Mouse (Mus musculus) liver, embryonic 14.5 days (tissue): Measurements from ENCODE around the gene 2610301B20Rik. TPM values are rescaled to one million over a fixed set of nuclear protein-coding genes. Genes with fewer than 3 reads are reported as not detected.
A peak's percentile ranks its signal among the peaks of the same experiment; 100 is the strongest.
"Not testable (repeated sequence)": the region's sequence is repeated elsewhere in the genome, so short reads cannot be mapped to it uniquely, and the experiment has no call there.

Experiments used
- ATAC-seq: fragments of 200-750 bp; cut with Nextera tagmentation; 2 replicates; pipeline ENCODE4 v1.8.0; 2017; ENCODE audit warnings: moderate number of reproducible peaks, mild to moderate bottlenecking, moderate library complexity; ENCODE audit not compliant: insufficient read depth
- DNase-seq, 3 experiments: peaks; one replicate each; pipeline ENCODE4 v3.0.0-alpha.2; 2012 to 2013; ENCODE audit warnings: low read depth in 3 of 3, low spot score in 3 of 3
- H3K27ac ChIP-seq: fragments of 300-500 bp; sonication (generic); 2 replicates; pipeline ENCODE4 v1.5.1; 2014; ENCODE audit warnings: moderate library complexity, mild to moderate bottlenecking, control low read depth, inconsistent platforms
- H3K27me3 ChIP-seq: fragments of 300-500 bp; sonication (generic); 2 replicates; pipeline ENCODE4 v1.6.1; 2014; ENCODE audit warnings: mild to moderate bottlenecking, low read length, moderate library complexity; ENCODE audit not compliant: control insufficient read depth, insufficient read depth
- H3K36me3 ChIP-seq: fragments of 300-500 bp; sonication (generic); replicated peaks from 2 replicates; pipeline ENCODE4 v1.6.1; 2014; ENCODE audit warnings: low read depth; ENCODE audit not compliant: control insufficient read depth, insufficient read depth
- H3K4me1 ChIP-seq, 2 experiments: fragments of 200-500 bp in 1 of 2; fragments of 300-500 bp in 1 of 2; sonication (generic) in 1 of 2; replicated peaks; 2 replicates each; pipeline ENCODE4 v1.6.1; 2012 to 2014; ENCODE audit warnings: antibody characterized with exemption in 1 of 2, inconsistent platforms in 1 of 2, low read length in 1 of 2; ENCODE audit not compliant: control insufficient read depth in 2 of 2, insufficient read depth in 2 of 2
- H3K4me2 ChIP-seq: fragments of 300-500 bp; sonication (generic); 2 replicates; pipeline ENCODE4 v1.6.1; 2014; ENCODE audit warnings: low read depth, mild to moderate bottlenecking, control low read depth, moderate library complexity
- H3K4me3 ChIP-seq, 2 experiments: fragments of 200-500 bp in 1 of 2; fragments of 300-500 bp in 1 of 2; sonication (generic) in 1 of 2; 2 replicates each; pipeline ENCODE4 v1.5.1; 2012 to 2014; ENCODE audit warnings: low read depth in 2 of 2, low read length in 2 of 2, mild to moderate bottlenecking in 2 of 2, control low read depth in 1 of 2, inconsistent platforms in 1 of 2, moderate library complexity in 1 of 2; ENCODE audit not compliant: insufficient read depth in 1 of 2
- H3K9ac ChIP-seq: fragments of 300-500 bp; sonication (generic); replicated peaks from 2 replicates; pipeline ENCODE4 v1.6.1; 2014; ENCODE audit warnings: mild to moderate bottlenecking, control low read depth, moderate library complexity
- H3K9me3 ChIP-seq: fragments of 300-500 bp; sonication (generic); 2 replicates; pipeline ENCODE4 v1.6.1; 2016; ENCODE audit warnings: low read length, mixed read lengths; ENCODE audit not compliant: control insufficient read depth
- CTCF ChIP-seq: IDR thresholded peaks from 2 replicates; pipeline ENCODE4 v1.5.1; 2016; ENCODE audit warnings: antibody characterized with exemption, low read depth, control low read depth
- EP300 ChIP-seq: IDR thresholded peaks from 2 replicates; pipeline ENCODE4 v1.6.1; 2016; ENCODE audit warnings: antibody characterized with exemption, low read depth
- WGBS: fragments of 180-500 bp; shearing (Covaris S2); extraction: QIAGEN DNeasy Blood & Tissue Kit; methylation state at CpG from one replicate; pipeline ENCODE4 v1.1.7; 2014; ENCODE audit not compliant: insufficient replicate concordance; 5-methylcytosine and 5-hydroxymethylcytosine counted together
- polyA plus RNA-seq, 2 experiments: library from polyadenylated mRNA; depleted of rRNA in 1 of 2; stranded (reverse) in 1 of 2; unstranded in 1 of 2; fragments of >200 nt; fragmentation: Nextera tagmentation in 1 of 2; extraction: Ambion mirVana in 1 of 2; gene quantifications; 2 replicates each; pipeline versions ENCODE4 v1.2.1 to v1.2.3; 2012 to 2014

The 2610301B20Rik gene
- polyA plus RNA-seq, 2 experiments: 6.2 to 10.0 TPM

DNA sequence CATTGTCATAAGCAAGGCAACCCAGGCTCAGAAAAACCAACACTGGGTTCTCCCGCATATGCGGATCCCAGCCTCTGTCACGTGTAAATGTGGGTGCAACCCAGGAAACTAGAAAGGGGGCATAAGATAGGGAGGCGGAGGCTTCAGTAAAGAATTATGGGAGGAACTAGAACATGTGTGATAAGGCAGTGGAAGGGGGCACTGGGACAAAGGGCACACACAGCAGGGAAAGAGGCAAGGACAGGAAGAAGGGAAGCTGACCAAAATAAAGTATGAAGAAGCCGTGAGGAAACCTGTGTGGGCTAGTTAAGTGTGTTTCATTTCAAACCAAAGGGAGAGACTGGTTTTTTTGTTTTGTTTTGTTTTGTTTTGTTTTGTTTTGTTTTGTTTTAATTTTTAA, 23.3 kb upstream of the 2610301B20Rik start:
- H3K27me3 ChIP-seq: no peaks in the 10 kb centered on the region
- H3K27ac ChIP-seq: no peak overlapping the region
- WGBS: 29% methylated on average over 5 of the region's 5 CpGs
- no peak for ATAC-seq
- no peaks in the 10 kb centered on the region for H3K9me3 ChIP-seq
- no peak overlapping the region for H3K4me3 ChIP-seq
- no peaks in the 10 kb centered on the region for H3K36me3 ChIP-seq
- no peak for DNase-seq
- no peaks in the 10 kb centered on the region for H3K4me1 ChIP-seq
- H3K4me2 ChIP-seq: no peak overlapping the region
- no peak for TF ChIP-seq CTCF
- TF ChIP-seq EP300: no peak
- H3K9ac ChIP-seq: no peak overlapping the region

DNA sequence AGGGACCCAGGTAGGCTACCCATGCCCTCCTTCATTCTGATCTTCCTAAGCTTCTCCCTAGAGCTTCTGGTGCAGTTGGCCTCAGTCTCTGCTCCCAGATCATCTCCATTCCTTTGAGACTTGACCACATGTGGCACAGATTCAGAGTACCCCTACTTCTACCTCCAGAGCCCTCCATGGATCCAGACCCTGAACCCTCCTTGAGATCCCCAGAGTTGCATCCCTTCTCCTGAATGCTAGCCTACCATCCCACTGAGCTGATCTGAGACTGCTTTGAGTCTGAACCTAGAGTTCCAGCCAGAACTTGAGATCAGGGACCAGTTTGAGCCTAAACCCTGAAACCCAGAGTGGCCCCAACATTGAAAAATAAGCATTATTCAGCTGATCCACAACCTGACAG, 15.1 kb upstream of the 2610301B20Rik start:
- Histone ChIP-seq H3K9me3 (no peaks in the 10 kb centered on the region), H3K36me3 (no peaks in the 10 kb centered on the region), H3K9ac (no peak overlapping the region), H3K27ac (no peak overlapping the region), H3K27me3 (no peaks in the 10 kb centered on the region), H3K4me2 (no peak overlapping the region), H3K4me3 (no peak overlapping the region), H3K4me1 (no peaks in the 10 kb centered on the region)
- ATAC-seq: no peak
- TF ChIP-seq EP300 (no peak), CTCF (no peak)
- no peak for DNase-seq

DNA sequence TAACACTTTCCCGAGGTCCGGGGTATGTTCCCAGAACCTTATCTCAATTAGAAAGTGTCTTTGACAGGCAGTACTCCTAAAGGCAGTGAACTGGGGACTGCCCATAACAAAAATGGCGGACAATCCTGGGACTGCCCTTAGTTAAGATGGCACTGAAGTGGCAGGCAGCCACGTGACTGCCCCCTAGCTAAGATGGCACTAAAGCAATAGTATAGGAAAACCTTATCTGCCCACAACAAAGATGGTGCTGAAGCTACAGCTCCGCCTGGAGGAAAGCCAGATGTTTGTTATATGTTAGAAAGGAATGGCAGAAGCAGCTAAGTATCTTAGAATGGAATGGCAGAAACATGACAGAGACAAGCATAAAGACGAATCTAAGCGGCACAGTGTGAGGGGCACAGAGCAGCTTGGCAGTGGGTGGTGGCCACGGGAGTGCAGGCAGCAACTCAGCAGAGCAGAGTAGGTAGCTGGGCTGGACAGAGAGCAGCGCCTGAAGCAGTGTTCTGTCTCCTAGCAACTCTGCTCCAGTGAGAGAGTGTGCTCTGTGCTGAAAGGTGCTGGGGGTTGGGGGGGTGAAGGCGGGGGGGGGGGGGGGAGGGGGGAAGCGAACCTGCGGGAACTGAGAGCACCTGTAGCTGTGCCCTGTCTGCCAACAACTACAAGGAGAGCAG, 14.3 kb upstream of the 2610301B20Rik start:
- 45% methylated on average over 10 of the region's 12 CpGs for WGBS
- no peak overlapping the region for H3K4me3 ChIP-seq
- H3K27me3 ChIP-seq: no peaks in the 10 kb centered on the region
- no peaks in the 10 kb centered on the region for H3K9me3 ChIP-seq
- ATAC-seq (0 out of 2 replicates have a peak, but pooled peaks have one; percentile 39), DNase-seq (no peak)
- H3K27ac ChIP-seq: no peak overlapping the region
- TF ChIP-seq EP300: no peak
- TF ChIP-seq CTCF: 0 out of 2 replicates have a peak, but pooled peaks have one; percentile 7
- H3K4me1 ChIP-seq: no peaks in the 10 kb centered on the region
- no peak overlapping the region for H3K4me2 ChIP-seq
- no peaks in the 10 kb centered on the region for H3K36me3 ChIP-seq
- H3K9ac ChIP-seq: no peak overlapping the region

DNA sequence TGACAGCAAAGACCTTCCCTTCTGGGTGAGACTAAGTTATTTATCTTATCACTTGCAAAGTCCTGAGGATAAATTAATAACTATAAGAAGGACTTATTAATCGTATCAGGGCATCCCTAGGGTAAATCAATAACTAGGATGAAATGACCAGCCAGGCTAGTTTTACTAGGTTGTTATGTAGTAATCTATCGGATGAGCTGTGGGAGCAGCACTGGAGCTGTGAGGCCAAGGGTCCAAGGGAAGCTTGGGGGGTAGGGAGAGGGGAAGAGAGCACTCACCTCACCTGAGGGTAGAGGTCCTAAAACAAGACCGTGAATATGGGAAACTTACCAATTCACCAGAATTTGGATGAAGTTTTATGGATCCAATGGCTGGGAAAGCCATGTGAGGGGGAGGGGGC, 13.5 kb upstream of the 2610301B20Rik start:
- DNase-seq (no peak), ATAC-seq (no peak)
- Histone ChIP-seq H3K4me2 (no peak overlapping the region), H3K9me3 (no peaks in the 10 kb centered on the region), H3K9ac (no peak overlapping the region), H3K36me3 (no peaks in the 10 kb centered on the region), H3K27me3 (no peaks in the 10 kb centered on the region), H3K27ac (no peak overlapping the region), H3K4me3 (no peak overlapping the region), H3K4me1 (no peaks in the 10 kb centered on the region)
- no peak for TF ChIP-seq EP300
- TF ChIP-seq CTCF: no peak
- WGBS: 56% methylated on average over 3 of the region's 3 CpGs

DNA sequence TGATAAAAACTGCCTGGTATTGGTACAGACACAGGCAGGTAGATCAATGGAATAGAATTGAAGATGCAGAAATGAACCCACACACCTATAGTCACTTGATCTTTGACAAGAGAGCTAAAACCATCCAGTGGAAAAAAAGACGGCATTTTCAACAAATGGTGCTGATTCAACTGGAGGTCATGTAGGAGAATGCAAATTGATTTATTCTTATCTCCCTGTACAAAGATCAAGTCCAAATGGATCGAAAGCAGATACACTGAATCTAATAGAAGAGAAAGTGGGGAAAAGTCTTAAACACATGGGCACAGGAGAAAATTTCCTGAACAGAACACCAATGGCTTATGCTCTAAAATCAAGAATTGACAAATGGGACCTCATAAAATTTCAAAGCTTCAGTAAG, 11.4 kb upstream of the 2610301B20Rik start:
- H3K27me3 ChIP-seq, H3K9me3 ChIP-seq, H3K4me3 ChIP-seq, H3K36me3 ChIP-seq, DNase-seq, H3K4me1 ChIP-seq, H3K27ac ChIP-seq, H3K9ac ChIP-seq, H3K4me2 ChIP-seq, ATAC-seq: not testable (repeated sequence)
- WGBS: 48% methylated on average over 2 of the region's 2 CpGs
